In genomic region chr16:10394699-10395540, GRCm38 (mm10) we compare ENCODE assay signal across 8 mouse cellular contexts. TPM values are rescaled to one million over a fixed set of nuclear protein-coding genes. Genes with fewer than 3 reads are reported as not detected.
DNase-seq lines count a peak whose midpoint lies in the region; ATAC-seq and TF ChIP-seq lines count a peak whose summit lies in the region.

Tekt5 (minus strand) TSS chr16:10395490.

- peak; percentile 85 for ATAC-seq in lung, embryonic 14.5 days (ENCODE audit: insufficient read depth)

- H3K9ac ChIP-seq in lung, embryonic 14.5 days: no peak within 1 kb of the TSS; the same call in 1 of the 2 replicates

- no peaks in the 10 kb centered on the region for H3K4me1 ChIP-seq in lung, embryonic 14.5 days (ENCODE audit: insufficient read depth)
- H3K4me1 ChIP-seq in olfactory bulb, adult 2 months (ENCODE audit: control insufficient read depth, insufficient read depth, low read length): peaks cover 7% of the 10 kb centered on the region; the same call in 1 of the 2 replicates

- TF ChIP-seq POLR2A in olfactory bulb, adult 2 months (IDR thresholded peaks at IDR 0.05; ENCODE audit: insufficient read depth, low read depth, low read length): no peak

- H3K27me3 ChIP-seq in lung, embryonic 14.5 days (ENCODE audit: insufficient read depth, low read length): peaks cover 3% of the 10 kb centered on the region; the same call in 1 of the 2 replicates

- no peaks in the 10 kb centered on the region for H3K9me3 ChIP-seq in lung, embryonic 14.5 days (ENCODE audit: low read depth, low read length)

- DNase-seq in left cerebral cortex, adult 2 months (ENCODE audit: extremely low spot score in 1 of 2, low spot score in 2 of 2): peak; percentile 42 to 51
- no peak for DNase-seq in left cerebral cortex, adult 11 months (ENCODE audit: low spot score)
- peak; percentile 45 for DNase-seq in cerebellum, adult 9-11 months
- peak; percentile 40 to 63 for DNase-seq in gastrocnemius, postnatal 4 days (ENCODE audit: low spot score in 2 of 2)
- DNase-seq in kidney, adult 8-10 months: peak; percentile 46 to 63
- DNase-seq in lung, embryonic 14.5 days: peak; percentile 71
- no peak for DNase-seq in adipocyte (ENCODE audit: low spot score)

- 7% methylated on average over 37 of the region's 37 CpGs for WGBS in lung, embryonic 14.5 days
- 16% methylated on average over 37 of the region's 37 CpGs for WGBS in olfactory bulb, adult 2 months

- H3K4me2 ChIP-seq in lung, embryonic 14.5 days: peak within 1 kb of the TSS; percentile 54

- H3K4me3 ChIP-seq in left cerebral cortex, adult 2 months: peak within 1 kb of the TSS; percentile 44
- peak within 1 kb of the TSS; percentile 23 for H3K4me3 ChIP-seq in lung, embryonic 14.5 days (ENCODE audit: low read depth, low read length)
- peak within 1 kb of the TSS; percentile 29 for H3K4me3 ChIP-seq in olfactory bulb, adult 2 months (ENCODE audit: insufficient read depth, low read depth, low read length)

- H3K36me3 ChIP-seq in lung, embryonic 14.5 days (ENCODE audit: insufficient read depth): no peaks in the 10 kb centered on the region

- H3K27ac ChIP-seq in left cerebral cortex, adult 2 months: no peak within 1 kb of the TSS
- H3K27ac ChIP-seq in lung, embryonic 14.5 days (ENCODE audit: low read depth): no peak within 1 kb of the TSS
- H3K27ac ChIP-seq in olfactory bulb, adult 2 months (ENCODE audit: insufficient read depth, low read depth, low read length): no peak within 1 kb of the TSS

- intact Hi-C loops in left cerebral cortex, adult 2 months (cut with DNase I): loop anchor here (5.0 kb wide), 2 partner anchors 113 to 308 kb away; no protein-coding TSS in a partner anchor

- peak; percentile 70 for TF ChIP-seq CTCF in left cerebral cortex, adult 2 months (IDR thresholded peaks at IDR 0.05)
- TF ChIP-seq CTCF in lung, embryonic 14.5 days (IDR thresholded peaks at IDR 0.05; ENCODE audit: low read depth): peak; percentile 75
- TF ChIP-seq CTCF in olfactory bulb, adult 2 months (IDR thresholded peaks at IDR 0.05; ENCODE audit: insufficient read depth, low read depth, low read length): peak; percentile 42; the same call in 1 of the 2 replicates

RNA-seq across cellular contexts. Expression of gene Tekt5, which starts in this region (rescaled TPM):
- 1 to 10 TPM; 7.9 to 9.2 TPM for total RNA-seq in left cerebral cortex, adult 2 months (2021)
- 1 to 10 TPM; 2.0 to 3.3 TPM for total RNA-seq in gastrocnemius, postnatal 4 days (2021)
- polyA plus RNA-seq in lung, embryonic 14.5 days (2014; fragmentation: Nextera tagmentation; extraction: Ambion mirVana): 0.67 and 1.2 TPM in 2 replicates
- not detected in 2 replicates for polyA plus RNA-seq in olfactory bulb, adult 2 months (2012; ENCODE audit: insufficient read depth, insufficient read length, low replicate concordance, missing spikeins)

Comparison
In these comparisons a context has a peak if more than half of its experiments do, and no peak if none do; other contexts are left out.
1. DNase-seq: peak in left cerebral cortex, adult 2 months (2 of 2), cerebellum, adult 9-11 months (single experiment), gastrocnemius, postnatal 4 days (2 of 2), kidney, adult 8-10 months (2 of 2) and lung, embryonic 14.5 days (single experiment); none in left cerebral cortex, adult 11 months (single experiment) and adipocyte (single experiment).
2. Peak in every context shown above with its lines, with median percentiles within 50 percentile points of each other: H3K4me3 ChIP-seq and CTCF ChIP-seq.